Mouse (Mus musculus) Patski (cell line): ENCODE measurements around the gene Psmd1. TPM values are rescaled to one million over a fixed set of nuclear protein-coding genes. Genes with fewer than 3 reads are reported as not detected.

Experiments used
- ATAC-seq: fragments of 100-300 bp; one replicate; pipeline ENCODE4 v1.8.0; 2021
- CTCF ChIA-PET: fragments of 350-600 bp; sonication (Branson Sonifier 250); formaldehyde crosslinking; loops from one replicate; lab custom pipeline; 2022; ENCODE audit warnings: inconsistent platforms; lab: Charles Lee
- POLR2A ChIA-PET: fragments of 350-600 bp; sonication (Branson Sonifier 250); formaldehyde crosslinking; loops from one replicate; lab custom pipeline; 2022; ENCODE audit warnings: antibody characterized with exemption, inconsistent platforms; lab: Charles Lee
- DNase-seq: peaks from one replicate; pipeline ENCODE4 v3.0.0-alpha.2; 2011; ENCODE audit warnings: low read depth, low spot score
- H3K27me3 ChIP-seq: fragments of 371-371 bp; one replicate; pipeline ENCODE4 v1.5.1; 2021
- CTCF ChIP-seq: fragments of 100-300 bp; IDR thresholded peaks from one replicate; pipeline ENCODE4 v1.5.1; 2021
- in situ Hi-C: fragments of 300-500 bp; cut with MboI; formaldehyde crosslinking; loops from 3 replicates; pipeline ENCODE4 v1.11.1; 2018; ENCODE audit warnings: low pct_unique_long_range_greater_than_20kb, mixed read lengths
- polyA plus RNA-seq: library from polyadenylated mRNA; unstranded; gene quantifications from one replicate; pipeline ENCODE4 v1.2.3, GENCODE M21; 2021

Gene Psmd1
- polyA plus RNA-seq, 1 experiment from 2014 or later, result 165 TPM

DNA sequence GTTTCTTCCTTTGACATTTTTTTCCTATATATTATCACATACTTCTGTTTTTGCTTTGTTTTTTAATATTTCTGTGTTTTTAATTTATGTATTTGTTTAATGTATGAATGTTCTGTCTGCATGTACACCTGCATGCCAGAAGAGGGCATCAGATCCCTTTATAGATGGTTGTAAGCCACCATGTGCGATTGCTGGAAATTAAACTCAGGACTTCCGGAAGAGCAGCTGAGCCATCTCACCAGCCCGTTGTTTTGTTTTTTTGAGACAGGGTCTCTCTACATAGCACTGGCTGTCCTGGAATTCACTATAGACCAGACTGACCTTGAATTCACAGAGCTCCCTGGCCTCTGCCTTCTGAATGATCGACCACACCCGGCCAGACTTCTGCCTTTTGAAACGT lies 1.7 kb upstream of the Psmd1 start:
- H3K27me3 ChIP-seq, result no peaks in the 10 kb centered on the region
- no peak for ATAC-seq
- TF ChIP-seq CTCF, result peak; percentile 57
- ChIA-PET POLR2A (no interaction called here), CTCF (interaction anchor here (0.8 kb wide), 1 partner anchor 18 kb away, joined by 3 read pairs; no protein-coding TSS in a partner anchor)
- in situ Hi-C loops, result no loop called here
- DNase-seq, result no peak

DNA sequence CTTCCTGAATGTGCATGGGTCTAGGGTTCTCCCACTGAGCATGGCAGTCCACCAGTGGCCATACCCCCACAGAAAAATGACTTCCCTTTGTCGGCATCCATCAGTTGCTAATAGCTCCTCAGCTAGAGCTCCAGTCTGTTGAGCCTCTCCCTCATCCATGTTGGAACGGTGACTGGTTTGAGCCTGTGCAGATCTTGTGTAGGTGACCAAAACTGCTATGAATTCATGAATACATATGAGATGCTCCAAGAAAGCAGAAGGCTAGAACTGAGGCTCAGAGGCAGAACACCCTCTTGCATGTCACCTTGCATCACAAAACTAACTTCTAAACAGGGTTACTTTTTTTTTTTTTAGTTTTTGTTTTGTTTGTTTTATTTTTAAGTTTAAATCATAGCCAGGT lies 12.4 kb downstream of the Psmd1 start:
- no peak for TF ChIP-seq CTCF
- H3K27me3 ChIP-seq, result no peaks in the 10 kb centered on the region
- no peak for ATAC-seq
- in situ Hi-C loops, result no loop called here
- no peak for DNase-seq
- ChIA-PET CTCF (no interaction called here), POLR2A (no interaction called here)

DNA sequence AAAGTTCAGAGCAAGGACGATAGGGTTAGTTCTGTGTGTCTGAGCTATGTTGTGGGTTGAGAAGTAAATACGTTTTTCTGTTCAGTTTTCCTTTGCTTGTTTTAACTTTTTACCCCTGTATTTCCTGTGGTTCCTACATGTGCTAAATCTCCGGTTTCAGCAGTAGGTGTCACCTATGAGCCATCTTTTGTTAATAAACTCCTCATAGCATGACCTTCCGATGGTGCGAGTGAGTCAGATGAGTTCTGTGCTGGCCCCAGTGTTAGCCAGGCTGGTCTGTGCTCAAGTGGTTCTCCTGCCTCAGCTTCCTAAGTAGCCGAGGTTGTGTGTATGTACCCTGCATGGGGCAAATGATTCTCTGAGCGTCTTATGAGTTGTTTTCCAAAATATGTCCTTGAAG lies 30.2 kb downstream of the Psmd1 start:
- no peaks in the 10 kb centered on the region for H3K27me3 ChIP-seq
- in situ Hi-C loops, result no loop called here
- ATAC-seq (peak; percentile 71), DNase-seq (peak; percentile 13)
- TF ChIP-seq CTCF, result peak; percentile 51
- ChIA-PET POLR2A (no interaction called here), CTCF (interaction anchor here (1.5 to 1.7 kb wide), 2 partner anchors 58 to 83 kb away, joined by 3 to 4 read pairs; no protein-coding TSS in a partner anchor)

DNA sequence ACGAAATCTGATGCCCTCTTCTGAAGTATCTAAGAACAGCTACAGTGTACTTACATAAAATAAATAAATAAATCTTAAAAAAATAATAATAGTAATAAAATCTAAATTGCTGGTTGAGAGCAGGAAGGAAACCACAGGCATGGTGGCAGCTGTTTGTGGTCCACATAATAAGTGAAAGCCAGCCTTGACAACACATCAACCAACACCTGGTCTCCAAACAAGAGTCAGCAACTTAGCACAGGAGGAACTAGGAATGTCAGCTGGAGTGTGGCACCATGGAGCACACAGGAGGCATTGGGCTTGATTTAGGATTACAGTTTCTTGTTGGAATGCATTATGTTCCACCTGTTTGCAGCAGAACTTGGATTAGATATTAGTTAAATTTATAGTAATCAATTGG lies 40.9 kb downstream of the Psmd1 start:
- ChIA-PET POLR2A (no interaction called here), CTCF (interaction anchor here (1.0 to 2.8 kb wide), 3 partner anchors 9 to 23 kb away, joined by 3 to 7 read pairs (median 4); no protein-coding TSS in a partner anchor)
- H3K27me3 ChIP-seq, result no peaks in the 10 kb centered on the region
- DNase-seq (no peak), ATAC-seq (no peak)
- in situ Hi-C loops, result no loop called here
- no peak for TF ChIP-seq CTCF

DNA sequence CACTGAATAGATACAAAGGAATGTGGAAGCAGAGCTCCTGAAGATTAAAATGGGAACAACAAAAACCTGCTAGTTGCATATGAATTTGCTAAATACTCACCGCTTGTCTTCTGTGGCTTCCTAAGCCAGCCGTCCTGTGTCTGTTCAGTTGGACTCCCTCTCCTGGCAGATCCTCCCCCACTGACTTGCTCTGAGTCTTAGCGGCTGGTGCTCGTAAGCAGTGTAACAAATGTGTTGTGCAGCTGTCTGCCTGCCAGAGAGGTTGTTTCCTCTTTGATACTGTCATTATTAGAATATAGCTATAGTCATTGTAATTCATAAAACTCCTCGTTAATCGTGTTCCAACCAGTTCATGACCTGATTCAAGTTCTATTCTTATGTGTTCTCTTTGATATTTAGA lies 47.6 kb downstream of the Psmd1 start, which contains the start of gene Htr2b:
TSS of gene Htr2b (minus strand) at position 192 of the 400 bp plus-strand sequence.
- POLR2A ChIA-PET, result interaction anchor here (0.6 kb wide), 1 partner anchor 9 kb away, joined by 3 read pairs; no protein-coding TSS in a partner anchor
- H3K27me3 ChIP-seq, result no peaks in the 10 kb centered on the region
- in situ Hi-C loops, result no loop called here
- DNase-seq, result no peak
- ATAC-seq, result no peak
- TF ChIP-seq CTCF, result no peak
- CTCF ChIA-PET, result interaction anchor here (1.6 to 3.8 kb wide), 2 partner anchors 14 to 67 kb away, joined by 3 to 14 read pairs; no protein-coding TSS in a partner anchor

DNA sequence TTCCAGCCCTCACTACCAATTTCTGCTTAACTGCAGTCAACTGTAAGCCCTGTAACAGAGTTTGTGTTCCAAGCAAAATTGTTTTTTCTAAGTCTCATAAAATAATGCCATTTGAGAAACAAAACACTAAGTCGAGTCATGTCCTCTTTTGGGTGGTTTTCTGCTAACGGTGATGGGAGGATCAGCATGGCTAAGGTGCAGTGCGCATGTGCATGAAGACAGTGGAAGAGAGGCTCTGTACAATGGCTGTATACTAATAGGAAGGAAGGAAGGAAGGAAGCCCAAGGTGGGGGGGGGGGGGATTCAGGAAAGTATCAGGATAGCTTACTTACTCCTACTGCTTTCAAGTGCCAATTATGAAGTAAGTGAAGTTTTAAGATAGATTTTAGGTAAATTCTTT lies 50.0 kb downstream of the Psmd1 start:
- DNase-seq, result no peak
- in situ Hi-C loops, result no loop called here
- ChIA-PET CTCF (interaction anchor here (1.2 to 3.8 kb wide), 3 partner anchors 11 to 14 kb away, joined by 3 to 14 read pairs (median 4); no protein-coding TSS in a partner anchor), POLR2A (no interaction called here)
- no peak for ATAC-seq
- no peaks in the 10 kb centered on the region for H3K27me3 ChIP-seq
- TF ChIP-seq CTCF, result no peak

DNA sequence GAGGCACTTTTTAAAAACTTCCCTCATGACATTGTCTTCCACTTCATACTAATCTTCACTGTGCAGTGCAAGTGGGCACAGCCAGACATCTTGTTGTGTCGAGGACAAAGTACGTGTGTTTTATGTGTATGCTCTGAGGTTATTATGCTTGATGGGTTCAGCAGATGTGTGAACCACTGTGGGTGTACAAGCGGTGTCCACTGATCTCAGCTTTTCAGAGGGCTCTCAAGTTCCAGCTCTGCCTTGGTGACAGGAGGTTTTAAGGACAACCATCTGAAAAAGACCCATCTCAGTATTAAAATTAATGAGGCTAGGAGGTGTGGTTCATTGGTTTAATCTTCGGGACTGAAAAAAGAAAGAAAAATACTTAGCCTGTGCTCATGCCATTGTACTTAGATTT lies 55.4 kb downstream of the Psmd1 start:
- no peak for ATAC-seq
- in situ Hi-C loops, result no loop called here
- CTCF ChIA-PET, result no interaction called here

DNA sequence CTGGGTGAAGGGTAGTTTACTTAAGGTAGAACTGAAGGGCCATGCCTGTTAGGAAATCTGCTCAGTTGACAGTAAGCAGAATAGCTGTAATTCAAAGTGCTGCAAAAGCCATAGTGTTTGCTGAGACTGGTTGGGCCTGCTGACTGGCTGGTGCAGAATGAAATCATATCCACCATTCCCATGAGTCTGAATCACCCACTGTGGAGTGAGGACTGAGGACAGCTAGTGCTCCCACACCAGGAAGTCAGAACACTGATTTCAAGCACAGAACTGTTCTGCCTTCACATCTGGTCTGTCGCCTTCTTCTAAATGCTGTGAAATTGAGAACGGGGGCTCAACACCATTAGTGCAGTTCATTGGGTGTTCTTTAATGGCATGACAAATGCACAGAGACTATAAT lies 61.8 kb downstream of the Psmd1 start:
- no peaks in the 10 kb centered on the region for H3K27me3 ChIP-seq
- ChIA-PET CTCF (interaction anchor here (2.6 kb wide), 1 partner anchor 14 kb away, joined by 14 read pairs; the partner anchor contains the start of gene Htr2b), POLR2A (no interaction called here)
- ATAC-seq (no peak), DNase-seq (no peak)
- in situ Hi-C loops, result no loop called here
- TF ChIP-seq CTCF, result no peak

More for the DNA sequence above, 55.4 kb downstream of the Psmd1 start:
- DNase-seq, result no peak
- POLR2A ChIA-PET, result no interaction called here
- H3K27me3 ChIP-seq, result no peaks in the 10 kb centered on the region
- TF ChIP-seq CTCF, result no peak

DNA sequence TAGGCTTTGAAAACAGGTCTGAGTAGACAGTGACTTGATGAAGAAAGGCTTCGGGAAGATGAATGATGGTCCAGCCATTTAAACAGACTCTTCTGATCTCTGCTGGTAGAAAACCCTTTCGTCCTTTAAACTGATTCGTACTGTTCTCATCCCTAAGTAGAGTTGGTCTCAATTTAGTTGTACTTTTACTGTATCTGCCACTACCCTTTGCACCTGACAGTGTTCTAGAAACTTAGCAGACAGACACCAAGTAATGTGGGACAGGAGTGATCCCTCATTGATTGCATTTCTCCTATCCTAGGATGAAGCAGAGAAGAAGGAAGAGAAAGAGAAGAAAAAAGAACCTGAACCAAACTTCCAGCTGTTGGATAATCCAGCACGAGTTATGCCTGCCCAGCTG lies 69.2 kb downstream of the Psmd1 start, which contains the start of gene Gm21972:
TSS of gene Gm21972 (plus strand) at position 301 of the 400 bp plus-strand sequence.
- ChIA-PET CTCF (interaction anchor here (1.2 to 1.3 kb wide), 2 partner anchors 11 to 19 kb away, joined by 3 to 4 read pairs; no protein-coding TSS in a partner anchor), POLR2A (no interaction called here)
- in situ Hi-C loops, result no loop called here
- no peak for DNase-seq
- no peak for TF ChIP-seq CTCF
- no peak for ATAC-seq
- no peaks in the 10 kb centered on the region for H3K27me3 ChIP-seq

DNA sequence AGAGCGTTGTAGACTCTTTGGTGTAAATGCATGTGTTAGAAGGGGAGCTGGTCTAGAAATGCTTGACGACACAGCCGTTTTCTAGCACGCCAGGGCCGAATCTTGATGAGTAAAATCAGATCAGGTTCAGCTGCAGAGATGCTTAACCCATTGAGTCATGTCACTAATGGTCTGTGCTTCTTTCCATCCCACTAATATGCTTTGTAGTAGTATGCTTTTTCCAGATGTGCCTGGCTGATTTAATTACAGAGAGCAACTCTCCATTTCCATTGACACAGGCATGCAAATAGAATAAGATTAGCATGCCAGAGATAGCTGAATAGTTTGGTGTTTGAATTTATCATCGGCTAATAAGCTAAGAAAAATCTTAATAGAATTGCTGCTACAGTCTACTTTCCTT lies 71.1 kb downstream of the Psmd1 start:
- H3K27me3 ChIP-seq, result no peaks in the 10 kb centered on the region
- TF ChIP-seq CTCF, result no peak
- in situ Hi-C loops, result no loop called here
- ChIA-PET POLR2A (interaction anchor here (1.7 kb wide), 1 partner anchor 12 kb away, joined by 5 read pairs; no protein-coding TSS in a partner anchor), CTCF (interaction anchor here (1.5 to 3.2 kb wide), 3 partner anchors 12 to 17 kb away, joined by 3 to 15 read pairs (median 8); no protein-coding TSS in a partner anchor)
- ATAC-seq (peak; percentile 60), DNase-seq (no peak)

DNA sequence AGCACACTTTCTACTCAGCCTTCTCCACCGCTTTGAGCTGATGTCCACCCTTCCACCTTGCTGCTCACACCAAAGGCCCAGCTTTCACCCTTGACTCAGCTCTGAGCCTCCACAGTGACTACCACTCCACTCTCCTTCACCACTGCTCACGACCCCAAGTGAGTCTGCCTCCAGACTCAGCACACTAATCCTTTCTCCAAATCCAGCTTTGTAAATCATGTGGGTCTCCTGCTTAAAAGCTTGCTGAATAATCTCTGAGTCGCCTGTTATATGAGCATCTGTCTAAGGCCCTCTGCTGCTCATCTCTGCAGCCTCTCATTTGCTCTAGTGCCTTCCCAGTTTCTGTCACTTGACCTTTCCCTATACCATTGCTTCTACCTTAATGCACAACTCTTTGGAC lies 76.9 kb downstream of the Psmd1 start:
- DNase-seq (no peak), ATAC-seq (no peak)
- no peak for TF ChIP-seq CTCF
- no peaks in the 10 kb centered on the region for H3K27me3 ChIP-seq
- in situ Hi-C loops, result no loop called here
- POLR2A ChIA-PET, result no interaction called here
- CTCF ChIA-PET, result no interaction called here
